Mouse (Mus musculus) NIH3T3 (cell line): Measurements from ENCODE around the gene Clps.

ENCODE experiments used
- DNase-seq: peaks from one replicate; pipeline ENCODE4 v3.0.0-alpha.2; 2012; ENCODE audit warnings: low read depth

The Clps gene

DNA sequence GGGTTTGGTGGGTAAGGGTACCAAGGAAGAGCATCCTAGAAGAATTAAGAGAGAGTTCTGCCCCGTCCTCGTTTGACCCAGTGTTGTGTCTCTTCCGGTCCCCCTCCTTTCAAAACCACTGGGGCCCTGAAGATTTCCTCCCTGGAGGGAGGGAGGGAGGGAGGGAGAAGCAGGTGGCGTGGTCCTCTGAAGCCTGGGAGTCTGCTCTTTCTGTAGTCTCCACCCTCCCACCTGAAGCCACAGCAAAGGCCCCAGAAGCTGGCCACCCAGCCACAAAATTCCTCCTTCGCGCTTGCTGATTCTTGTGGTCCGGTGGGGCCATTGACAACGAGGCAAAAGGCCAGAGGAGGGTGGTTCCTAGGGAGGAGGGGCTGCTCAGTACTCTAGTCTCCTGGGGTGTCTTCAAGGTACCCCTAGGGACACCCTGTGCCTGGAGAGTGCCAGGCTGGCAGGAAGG lies 41.9 kb downstream of the Clps start:
- DNase-seq, result no peak

DNA sequence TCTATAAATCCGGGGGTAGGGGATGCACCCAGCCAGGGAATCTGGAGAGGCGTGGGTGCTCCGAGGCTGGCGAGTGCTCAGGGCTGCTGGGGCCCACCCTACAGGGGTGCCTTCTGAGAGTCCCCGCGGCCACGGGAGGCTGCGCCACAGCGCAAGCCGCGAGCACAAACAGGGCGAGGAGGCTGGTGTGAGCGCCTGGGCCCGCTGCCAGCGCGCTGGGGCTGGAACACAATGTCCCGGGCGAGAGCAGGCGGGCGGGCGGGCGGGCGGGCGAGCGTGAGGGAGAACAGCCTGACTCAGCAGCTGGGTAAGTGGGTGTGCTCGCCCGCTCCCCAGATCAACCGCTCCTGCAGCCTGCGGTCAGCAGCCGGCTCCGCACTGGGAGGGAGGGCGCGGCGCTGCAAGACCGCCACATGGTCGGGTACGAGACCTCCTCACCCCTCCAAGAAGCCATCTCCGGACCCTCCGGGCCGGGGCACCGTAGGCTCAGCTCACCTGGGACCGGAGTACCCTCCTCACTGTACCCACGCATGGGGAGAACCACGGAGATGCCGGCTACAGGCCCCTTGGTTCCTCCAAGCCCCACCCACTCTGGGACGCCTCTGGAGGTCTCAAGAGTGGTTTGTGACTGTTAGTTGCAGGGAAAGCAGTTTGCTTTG lies 42.5 kb downstream of the Clps start:
- peak; percentile 76 for DNase-seq

DNA sequence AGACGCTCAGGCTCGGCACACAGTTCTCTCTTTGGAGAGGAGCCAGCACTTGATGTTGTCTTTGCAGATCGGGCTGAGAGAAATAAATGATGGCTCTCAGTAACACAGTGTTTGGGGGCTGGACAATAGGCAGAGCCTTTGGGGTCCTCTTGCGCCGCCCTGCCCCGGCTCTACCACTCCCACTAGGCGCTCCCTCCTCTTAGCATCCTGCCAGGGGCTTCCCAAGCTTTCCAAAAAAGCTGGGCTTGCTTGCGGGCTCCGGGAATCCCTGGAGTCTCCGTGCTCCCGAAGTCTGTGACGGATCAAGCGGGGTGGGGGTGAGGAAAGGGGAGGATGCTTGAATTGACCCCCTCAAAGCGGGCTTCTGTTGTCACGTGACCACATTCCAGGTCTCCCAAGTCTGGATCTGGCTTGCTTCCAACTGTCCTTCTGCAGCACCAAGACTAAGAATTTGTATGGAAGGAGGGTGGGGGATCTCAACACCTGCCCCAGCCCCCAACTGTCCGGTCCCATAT lies 43.1 kb downstream of the Clps start, which contains the start of gene Fkbp5:
TSS of gene Fkbp5 (minus strand) at position 87 of the 515 bp plus-strand sequence.
- DNase-seq, result peak; percentile 32

DNA sequence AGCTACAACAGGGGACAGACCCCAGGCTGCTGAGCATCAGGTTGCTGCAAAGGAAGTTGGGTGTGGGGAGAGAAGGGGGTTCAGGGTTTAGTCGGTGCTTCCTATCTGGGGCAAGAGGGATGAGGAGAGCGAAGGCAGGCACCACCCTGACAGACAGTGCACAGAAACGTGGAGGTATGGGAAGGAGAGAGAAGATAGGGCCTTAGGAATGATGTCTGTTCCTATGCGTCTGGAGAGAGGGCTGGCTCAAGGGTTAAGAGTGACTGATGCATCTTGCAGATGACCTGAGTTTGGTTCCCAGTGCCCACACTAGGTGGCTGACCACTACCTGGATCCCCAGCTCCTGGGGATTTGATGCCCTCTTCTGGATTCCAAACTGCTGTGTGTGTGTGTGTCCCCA lies 43.7 kb downstream of the Clps start:
- no peak for DNase-seq

- peak; percentile 27 for DNase-seq
Observed at GRCm38 (mm10) chr17:28515431-28516341, 44.9 kb downstream of the Clps start.

DNA sequence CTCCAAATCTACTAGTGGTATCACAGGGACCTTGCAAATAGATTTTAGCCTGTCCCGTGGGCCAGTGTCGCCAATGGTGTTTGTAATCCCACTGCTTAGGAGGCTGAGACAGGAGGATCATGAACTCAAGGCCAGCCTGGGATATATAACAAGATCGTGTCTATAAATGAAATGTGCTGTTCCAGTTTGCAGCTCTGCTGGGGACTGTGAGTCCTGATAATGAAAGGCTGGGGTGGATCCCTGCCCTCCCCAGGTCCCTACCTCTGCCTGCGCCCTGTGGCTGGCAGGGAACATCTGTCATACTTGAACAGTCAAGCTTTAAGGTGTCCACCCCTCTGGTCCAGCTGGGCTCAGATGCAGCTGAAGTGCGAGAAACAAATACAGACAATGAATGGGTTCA lies 46.0 kb downstream of the Clps start:
- no peak for DNase-seq

GRCm38 (mm10) chr17:28513844-28514243 lies 46.7 kb downstream of the Clps start:
- DNase-seq, result no peak

- no peak for DNase-seq
Observed at GRCm38 (mm10) chr17:28513337-28513736, 47.2 kb downstream of the Clps start.

GRCm38 (mm10) chr17:28512696-28513095 lies 47.9 kb downstream of the Clps start:
- peak; percentile 38 for DNase-seq

GRCm38 (mm10) chr17:28511616-28512541 lies 48.7 kb downstream of the Clps start:
- DNase-seq, result no peak

DNA sequence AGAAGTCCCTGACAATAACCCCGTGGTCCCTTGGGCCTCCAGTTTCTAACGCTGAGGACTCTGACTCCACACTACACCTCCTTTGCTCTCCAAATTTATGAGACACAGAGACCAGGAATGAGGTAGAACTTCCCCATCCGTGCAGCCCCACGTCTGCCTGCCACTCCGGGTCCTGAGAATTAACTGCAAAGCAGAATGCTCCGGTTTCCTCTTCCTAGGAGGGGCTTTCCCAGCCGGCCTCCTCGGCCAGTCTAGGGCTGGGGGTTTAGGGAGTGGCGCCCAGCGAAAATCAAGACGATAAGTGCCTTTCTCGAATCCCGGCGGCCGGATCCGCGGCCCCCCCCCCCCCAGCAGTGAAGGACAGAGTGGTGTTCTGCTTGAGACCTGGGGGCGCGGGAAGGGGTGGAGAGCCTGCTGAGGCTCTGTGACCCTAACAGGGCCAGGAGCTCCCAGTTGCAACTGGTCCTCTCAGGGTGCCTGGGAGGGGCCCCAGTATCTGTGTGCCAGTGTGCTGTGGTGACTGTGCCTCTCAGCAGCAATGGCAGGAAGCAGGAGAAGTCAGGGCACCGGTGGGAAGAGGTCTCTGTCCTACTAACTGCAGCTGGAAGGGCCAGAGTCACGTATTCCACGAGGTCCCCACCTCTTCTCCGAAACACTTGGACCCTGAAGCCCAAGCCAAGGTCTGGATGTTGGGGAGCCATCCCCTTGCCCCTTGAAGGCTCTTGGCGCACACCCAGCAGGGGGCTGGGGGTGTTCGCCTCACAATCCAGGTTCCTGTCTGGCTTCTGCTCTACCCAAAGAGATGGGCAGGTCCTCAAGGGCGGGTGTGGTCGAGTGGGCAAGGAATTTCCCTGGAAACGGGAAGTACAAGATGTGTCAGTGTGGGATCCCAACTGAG lies 49.9 kb downstream of the Clps start:
- DNase-seq, result no peak
